Mouse (Mus musculus): ENCODE measurements around the gene Chit1.

The Chit1 gene

GRCm38 (mm10) chr1:134162510-134163225 is 51.6 kb downstream of the Chit1 start:
- H3K27me3 ChIP-seq (ENCODE audit: control insufficient read depth, insufficient read depth, low read length, poor library complexity, severe bottlenecking) = no peaks in the 10 kb centered on the region
- no peak for DNase-seq (ENCODE audit: low read depth, low spot score)
- H3K36me3 ChIP-seq (ENCODE audit: control insufficient read depth, insufficient read depth, low read length, poor library complexity, severe bottlenecking) = no peaks in the 10 kb centered on the region

DNA sequence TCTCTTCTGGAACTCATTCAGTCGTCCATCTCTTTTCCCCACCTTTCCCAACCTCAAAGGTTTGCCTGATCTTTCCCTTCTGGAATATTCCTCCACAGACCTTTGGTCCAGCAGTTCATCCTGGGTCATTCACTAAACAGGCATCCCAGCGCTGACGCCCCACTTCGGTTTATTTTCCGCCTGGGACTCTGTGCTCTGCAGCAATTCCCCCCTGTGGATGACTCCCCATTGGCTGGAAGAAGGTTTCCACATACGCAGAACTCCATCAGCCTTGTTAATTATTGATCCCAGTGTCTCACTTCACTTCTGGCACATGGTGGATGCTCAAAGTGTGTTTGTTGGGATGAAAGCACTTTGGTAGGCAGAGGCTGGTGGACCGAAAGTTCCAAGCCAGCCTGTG is 52.4 kb downstream of the Chit1 start:
- H3K27me3 ChIP-seq (ENCODE audit: control insufficient read depth, insufficient read depth, low read length, poor library complexity, severe bottlenecking) = no peaks in the 10 kb centered on the region
- DNase-seq (ENCODE audit: low read depth, low spot score) = no peak
- H3K36me3 ChIP-seq (ENCODE audit: control insufficient read depth, insufficient read depth, low read length, poor library complexity, severe bottlenecking) = no peaks in the 10 kb centered on the region

- no peak for DNase-seq (ENCODE audit: low read depth, low spot score)
- no peaks in the 10 kb centered on the region for H3K36me3 ChIP-seq (ENCODE audit: control insufficient read depth, insufficient read depth, low read length, poor library complexity, severe bottlenecking)
- H3K27me3 ChIP-seq (ENCODE audit: control insufficient read depth, insufficient read depth, low read length, poor library complexity, severe bottlenecking) = no peaks in the 10 kb centered on the region
These were observed 53.4 kb downstream of the Chit1 start for GRCm38 (mm10) chr1:134164454-134164853.

GRCm38 (mm10) chr1:134166547-134166946 is 55.5 kb downstream of the Chit1 start:
- no peaks in the 10 kb centered on the region for H3K36me3 ChIP-seq (ENCODE audit: control insufficient read depth, insufficient read depth, low read length, poor library complexity, severe bottlenecking)
- H3K27me3 ChIP-seq (ENCODE audit: control insufficient read depth, insufficient read depth, low read length, poor library complexity, severe bottlenecking) = no peaks in the 10 kb centered on the region
- no peak for DNase-seq (ENCODE audit: low read depth, low spot score)

DNA sequence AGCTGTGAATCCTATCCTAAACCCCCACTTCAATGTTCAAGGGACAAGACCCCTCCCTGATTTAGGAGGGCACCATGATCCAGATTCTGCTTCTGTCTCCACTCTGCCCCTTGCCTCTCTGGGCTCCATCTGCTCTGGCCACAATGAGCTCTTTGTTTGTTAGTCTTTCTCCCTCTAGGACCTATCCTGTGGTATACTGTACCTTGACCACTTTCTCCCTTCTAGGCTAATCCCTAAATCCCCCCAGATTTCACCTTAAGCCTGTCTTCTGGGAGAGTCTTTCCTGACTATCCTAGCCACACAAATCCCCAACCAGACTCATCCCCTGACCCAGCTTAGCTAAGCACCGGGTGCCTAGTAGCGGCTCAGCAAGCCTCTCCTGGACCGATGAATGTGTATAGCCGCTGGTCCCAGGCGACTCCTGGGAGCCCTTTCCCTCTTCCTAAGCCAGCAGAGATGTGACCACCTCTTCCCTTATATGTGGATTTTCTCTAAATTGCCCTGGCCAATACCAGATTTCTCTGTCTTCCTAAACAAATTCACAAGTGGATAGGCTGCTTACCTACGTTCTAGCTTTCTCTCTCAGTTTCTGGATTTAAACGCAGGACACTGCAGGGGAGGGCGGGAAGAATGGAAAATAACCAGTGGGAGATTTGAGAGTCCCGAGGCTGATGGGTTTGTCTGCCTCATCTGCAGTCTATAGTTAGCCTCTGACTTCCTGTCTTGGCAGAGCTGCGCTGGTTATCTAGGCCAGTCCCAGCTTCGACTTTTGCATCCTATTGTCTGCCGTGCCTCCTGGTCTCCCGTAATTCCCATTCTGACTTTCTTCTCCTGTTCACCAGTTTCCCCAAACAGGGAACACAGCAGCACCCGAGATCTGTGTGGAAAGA is 56.6 kb downstream of the Chit1 start:
- no peaks in the 10 kb centered on the region for H3K36me3 ChIP-seq (ENCODE audit: control insufficient read depth, insufficient read depth, low read length, poor library complexity, severe bottlenecking)
- no peak for DNase-seq (ENCODE audit: low read depth, low spot score)
- no peaks in the 10 kb centered on the region for H3K27me3 ChIP-seq (ENCODE audit: control insufficient read depth, insufficient read depth, low read length, poor library complexity, severe bottlenecking)

DNA sequence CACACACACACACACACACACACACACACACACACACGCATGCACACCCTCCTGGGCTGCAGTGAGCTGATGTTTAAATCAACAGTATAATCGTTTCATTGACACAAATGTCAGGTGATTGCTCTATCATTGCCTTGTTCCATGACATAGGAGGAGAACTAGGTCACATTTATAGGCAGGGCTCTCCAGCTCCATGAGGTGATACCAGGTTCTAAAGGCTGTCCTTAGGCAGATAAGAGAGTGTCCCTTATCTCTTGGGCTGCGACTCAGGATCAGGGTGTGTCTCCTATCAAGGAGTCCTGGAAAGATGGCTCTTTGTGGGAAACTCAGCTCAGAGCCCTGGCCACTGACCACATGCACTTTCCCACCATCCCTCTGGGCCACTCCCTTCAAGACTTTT is 57.5 kb downstream of the Chit1 start:
- DNase-seq (ENCODE audit: low read depth, low spot score) = no peak
- no peaks in the 10 kb centered on the region for H3K27me3 ChIP-seq (ENCODE audit: control insufficient read depth, insufficient read depth, low read length, poor library complexity, severe bottlenecking)

DNA sequence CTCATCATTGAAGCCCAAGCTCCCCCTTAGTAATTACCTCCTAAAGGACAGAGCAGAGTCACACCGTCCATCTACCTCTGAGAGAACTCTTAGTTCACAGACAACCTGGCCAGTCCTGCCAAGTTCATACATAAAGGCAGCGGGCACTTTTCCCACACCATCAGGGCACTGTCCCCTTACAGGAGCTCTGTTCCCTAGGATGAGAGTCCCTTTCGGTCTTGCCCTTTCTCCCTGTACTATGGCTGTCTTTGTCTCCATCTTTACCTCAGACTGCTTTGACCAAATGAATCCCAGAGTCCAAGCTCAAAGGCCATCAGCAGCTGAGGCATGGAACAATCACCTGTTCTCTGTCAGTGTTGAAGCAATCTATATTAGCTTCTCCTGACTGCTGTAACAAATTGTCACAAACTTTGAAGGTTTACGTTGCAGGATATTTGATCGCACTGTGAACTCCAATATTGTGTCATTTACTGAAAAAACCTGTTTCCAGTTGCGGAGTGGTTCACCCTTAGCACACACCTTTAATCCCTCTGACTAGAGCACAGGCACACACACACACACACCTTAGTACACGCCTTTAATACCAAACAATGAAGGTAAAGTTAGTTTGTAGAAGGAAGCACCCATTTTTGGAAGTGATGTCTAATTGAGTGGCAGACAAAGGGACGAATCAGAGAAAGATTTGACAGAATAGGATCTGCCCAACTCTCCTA is 58.1 kb downstream of the Chit1 start:
- H3K27me3 ChIP-seq (ENCODE audit: control insufficient read depth, insufficient read depth, low read length, poor library complexity, severe bottlenecking) = no peaks in the 10 kb centered on the region
- no peak for DNase-seq (ENCODE audit: low read depth, low spot score)
- H3K36me3 ChIP-seq (ENCODE audit: control insufficient read depth, insufficient read depth, low read length, poor library complexity, severe bottlenecking) = no peaks in the 10 kb centered on the region

More for the DNA sequence above, 57.5 kb downstream of the Chit1 start:
- no peaks in the 10 kb centered on the region for H3K36me3 ChIP-seq (ENCODE audit: control insufficient read depth, insufficient read depth, low read length, poor library complexity, severe bottlenecking)

GRCm38 (mm10) chr1:134173081-134173480 is 62.0 kb downstream of the Chit1 start:
- no peak for DNase-seq (ENCODE audit: low read depth, low spot score)
- Histone ChIP-seq H3K36me3 (ENCODE audit: control insufficient read depth, insufficient read depth, low read length, poor library complexity, severe bottlenecking) (no peaks in the 10 kb centered on the region), H3K27me3 (ENCODE audit: control insufficient read depth, insufficient read depth, low read length, poor library complexity, severe bottlenecking) (no peaks in the 10 kb centered on the region)

DNA sequence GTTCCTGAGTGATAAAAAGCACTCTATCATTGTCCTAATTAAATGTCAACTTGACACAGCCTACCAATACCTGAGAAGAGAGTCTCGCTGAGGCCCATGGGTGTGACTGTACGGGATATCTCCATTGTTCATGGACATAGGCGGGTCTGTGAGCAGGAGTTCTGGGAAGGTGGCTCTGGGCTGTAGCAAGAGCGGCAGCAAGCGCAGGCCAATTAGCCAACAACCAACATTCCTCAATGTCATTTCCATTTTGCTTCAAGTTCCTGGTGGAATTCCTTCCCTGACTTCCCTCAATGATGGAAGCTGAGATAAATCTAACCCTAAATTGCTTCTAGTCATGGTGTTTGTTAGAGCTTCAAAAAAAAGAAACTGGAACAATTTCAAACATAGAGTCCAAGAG is 66.9 kb downstream of the Chit1 start:
- DNase-seq (ENCODE audit: low read depth, low spot score) = no peak
- Histone ChIP-seq H3K36me3 (ENCODE audit: control insufficient read depth, insufficient read depth, low read length, poor library complexity, severe bottlenecking) (no peaks in the 10 kb centered on the region), H3K27me3 (ENCODE audit: control insufficient read depth, insufficient read depth, low read length, poor library complexity, severe bottlenecking) (no peaks in the 10 kb centered on the region)

- H3K36me3 ChIP-seq (ENCODE audit: control insufficient read depth, insufficient read depth, low read length, poor library complexity, severe bottlenecking) = no peaks in the 10 kb centered on the region
- no peak for DNase-seq (ENCODE audit: low read depth, low spot score)
- H3K27me3 ChIP-seq (ENCODE audit: control insufficient read depth, insufficient read depth, low read length, poor library complexity, severe bottlenecking) = no peaks in the 10 kb centered on the region
These were observed 71.0 kb downstream of the Chit1 start, which contains the start of gene Chil1 for GRCm38 (mm10) chr1:134182025-134182424. Gene Chil1 (plus strand): TSS chr1:134182176.

DNA sequence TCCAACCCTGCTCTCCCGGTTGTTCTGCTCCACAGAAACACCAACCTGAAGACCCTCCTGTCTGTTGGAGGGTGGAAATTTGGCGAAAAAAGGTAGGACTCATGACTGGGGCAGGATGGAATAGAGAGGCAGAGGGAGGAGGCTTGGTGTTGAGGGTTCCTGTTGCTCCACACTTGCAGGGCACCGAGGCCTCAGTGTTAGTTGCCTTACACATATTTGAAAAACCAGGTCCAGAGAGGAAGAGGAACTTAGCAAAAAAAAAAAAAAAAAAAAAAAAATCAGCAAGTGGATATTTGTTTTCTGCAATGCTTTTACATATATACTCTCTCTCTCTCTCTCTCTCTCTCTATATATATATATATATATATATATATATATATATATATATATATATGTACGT is 73.0 kb downstream of the Chit1 start:
- Histone ChIP-seq H3K27me3 (ENCODE audit: control insufficient read depth, insufficient read depth, low read length, poor library complexity, severe bottlenecking) (no peaks in the 10 kb centered on the region), H3K36me3 (ENCODE audit: control insufficient read depth, insufficient read depth, low read length, poor library complexity, severe bottlenecking) (no peaks in the 10 kb centered on the region)
- no peak for DNase-seq (ENCODE audit: low read depth, low spot score)

GRCm38 (mm10) chr1:134188217-134188616 is 77.2 kb downstream of the Chit1 start:
- DNase-seq (ENCODE audit: low read depth, low spot score) = no peak
- no peaks in the 10 kb centered on the region for H3K36me3 ChIP-seq (ENCODE audit: control insufficient read depth, insufficient read depth, low read length, poor library complexity, severe bottlenecking)
- H3K27me3 ChIP-seq (ENCODE audit: control insufficient read depth, insufficient read depth, low read length, poor library complexity, severe bottlenecking) = no peaks in the 10 kb centered on the region

DNA sequence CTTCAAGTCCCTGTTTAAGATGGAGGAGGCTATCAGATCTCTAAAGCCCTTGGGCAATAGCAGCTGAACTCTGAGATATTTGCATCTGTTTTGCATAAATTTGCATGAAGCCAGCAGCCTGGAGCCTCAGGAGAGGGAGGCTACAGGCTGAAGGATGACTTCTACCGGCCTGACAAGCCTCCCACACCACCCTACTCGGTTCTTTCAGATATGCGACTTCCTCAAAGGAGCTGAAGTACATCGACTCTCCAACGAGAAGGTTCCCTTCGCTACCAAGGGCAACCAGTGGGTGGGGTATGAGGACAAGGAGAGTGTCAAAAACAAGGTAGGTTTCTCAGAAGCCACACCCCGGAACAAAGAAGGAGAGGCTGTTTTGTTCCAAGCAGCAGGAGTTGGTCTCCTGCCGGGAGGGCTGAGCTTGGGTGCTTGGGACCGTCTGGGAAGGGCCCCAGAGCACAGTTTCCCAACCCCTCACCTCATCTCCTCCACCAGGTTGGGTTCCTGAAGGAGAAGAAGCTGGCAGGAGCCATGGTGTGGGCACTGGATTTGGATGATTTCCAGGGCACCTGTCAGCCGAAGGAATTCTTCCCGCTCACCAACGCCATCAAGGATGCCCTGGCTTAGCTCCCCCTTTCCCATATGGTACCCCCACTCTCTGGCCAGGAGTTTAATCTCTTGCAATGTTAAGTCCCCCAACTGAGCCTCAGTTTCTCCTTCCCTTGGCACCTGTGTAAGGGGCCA is 78.1 kb downstream of the Chit1 start:
- no peaks in the 10 kb centered on the region for H3K27me3 ChIP-seq (ENCODE audit: control insufficient read depth, insufficient read depth, low read length, poor library complexity, severe bottlenecking)
- peak; percentile 47 for DNase-seq (ENCODE audit: low read depth, low spot score)
- no peaks in the 10 kb centered on the region for H3K36me3 ChIP-seq (ENCODE audit: control insufficient read depth, insufficient read depth, low read length, poor library complexity, severe bottlenecking)

GRCm38 (mm10) chr1:134191192-134191591 is 80.2 kb downstream of the Chit1 start:
- DNase-seq (ENCODE audit: low read depth, low spot score) = no peak
- no peaks in the 10 kb centered on the region for H3K27me3 ChIP-seq (ENCODE audit: control insufficient read depth, insufficient read depth, low read length, poor library complexity, severe bottlenecking)
- H3K36me3 ChIP-seq (ENCODE audit: control insufficient read depth, insufficient read depth, low read length, poor library complexity, severe bottlenecking) = no peaks in the 10 kb centered on the region
